8 mouse cellular contexts compared by ENCODE assay signal in the genomic region with DNA sequence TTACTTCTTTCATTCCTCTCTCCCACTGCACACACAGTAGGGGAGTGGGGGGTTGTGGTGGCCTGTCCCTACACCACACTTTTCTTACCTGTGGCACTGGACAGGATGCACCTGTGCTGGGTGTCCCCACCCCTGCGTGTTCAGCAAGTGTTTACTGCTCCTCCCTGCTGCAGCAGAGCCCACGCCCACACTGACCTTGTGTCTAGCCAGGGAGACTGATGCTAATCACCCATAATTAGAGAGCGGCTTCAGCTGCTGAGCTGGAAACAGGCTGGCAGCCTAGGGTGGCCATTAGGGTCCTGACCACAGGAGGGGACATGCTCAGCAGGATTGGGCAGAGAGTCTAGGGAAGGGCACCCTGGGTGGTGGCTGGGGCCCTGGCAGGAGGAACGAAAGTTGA. TPM values are rescaled to one million over a fixed set of nuclear protein-coding genes. Genes with fewer than 3 reads are reported as not detected.
DNase-seq lines count a peak whose midpoint lies in the region; ATAC-seq and TF ChIP-seq lines count a peak whose summit lies in the region.

No protein-coding gene starts in this region.

- H3K36me3 ChIP-seq in lung, postnatal 0 days (ENCODE audit: insufficient read depth, low read length), result no peaks in the 10 kb centered on the region; the same call in 1 of the 2 replicates

- no peak for DNase-seq in lung, postnatal 0 days (ENCODE audit: low spot score)
- no peak for DNase-seq in lung, postnatal 10 days
- DNase-seq in induced T-regulatory cell, adult 2 months (ENCODE audit: low read depth), result peak; percentile 67
- peak; percentile 33 for DNase-seq in naive thymus-derived CD4-positive, alpha-beta T cell, adult 2 months (ENCODE audit: low read depth)
- no peak for DNase-seq in embryo, embryonic 10 days (ENCODE audit: low spot score)
- DNase-seq in right cerebral cortex, postnatal 25 days, result no peak

- no peaks in the 10 kb centered on the region for H3K27me3 ChIP-seq in lung, postnatal 0 days (replicated peaks; ENCODE audit: insufficient read depth, low read length)

- H3K27ac ChIP-seq in lung, postnatal 0 days (ENCODE audit: low read length), result peak overlapping the region; percentile 96
- H3K27ac ChIP-seq in bone marrow macrophage, adult 2 months (ENCODE audit: insufficient read depth, low read depth, low read length), result peak overlapping the region; percentile 88

- no peak overlapping the region for H3K4me3 ChIP-seq in lung, postnatal 0 days (ENCODE audit: low read depth, low read length)
- H3K4me3 ChIP-seq in bone marrow macrophage, adult 2 months (ENCODE audit: insufficient read depth, low read length), result no peak overlapping the region

- WGBS in lung, postnatal 0 days, result 78% methylated on average over 4 of the region's 4 CpGs

- TF ChIP-seq CTCF in lung, postnatal 0 days (IDR thresholded peaks at IDR 0.05), result no peak
- no peak for TF ChIP-seq CTCF in bone marrow macrophage, adult 2 months (IDR thresholded peaks at IDR 0.05; ENCODE audit: low read depth, low read length)

- no peak overlapping the region for H3K4me2 ChIP-seq in lung, postnatal 0 days (replicated peaks; ENCODE audit: low read depth, low read length)

- H3K9ac ChIP-seq in lung, postnatal 0 days (replicated peaks; ENCODE audit: low read depth), result no peak overlapping the region

- ATAC-seq in lung, postnatal 0 days, result no peak
- no peak for ATAC-seq in megakaryocyte-erythroid progenitor cell, adult 5-6 weeks (replicated peaks; ENCODE audit: low FRiP score, low TSS enrichment, poor library complexity, severe bottlenecking)

- TF ChIP-seq EP300 in lung, postnatal 0 days (IDR thresholded peaks at IDR 0.05), result no peak

- no peaks in the 10 kb centered on the region for H3K9me3 ChIP-seq in lung, postnatal 0 days (ENCODE audit: low read length)

- H3K4me1 ChIP-seq in lung, postnatal 0 days (ENCODE audit: insufficient read depth, low read depth, low read length), result peaks cover 20% of the 10 kb centered on the region
- peaks cover 33% of the 10 kb centered on the region for H3K4me1 ChIP-seq in bone marrow macrophage, adult 2 months (ENCODE audit: control insufficient read depth, insufficient read depth, low read length)

- no peak for TF ChIP-seq POLR2A in bone marrow macrophage, adult 2 months (IDR thresholded peaks at IDR 0.05; ENCODE audit: borderline replicate concordance, low read depth, low read length)

RNA-seq across cellular contexts. Expression of gene Lsm4, which starts 1.7 kb away (rescaled TPM):
- 95.9 and 104 TPM in 2 replicates for polyA plus RNA-seq in lung, postnatal 0 days (2015; fragmentation: Nextera tagmentation; extraction: Ambion mirVana)
- polyA plus RNA-seq in bone marrow macrophage, adult 2 months (2012; ENCODE audit: insufficient read depth, insufficient read length, missing spikeins), result 62.3 and 65.9 TPM in 2 replicates
- total RNA-seq in megakaryocyte-erythroid progenitor cell, adult 5-6 weeks (2014; fragmentation: Nextera tagmentation), result 286 and 287 TPM in 2 replicates
- 240 and 290 TPM in 2 replicates for total RNA-seq in megakaryocyte-erythroid progenitor cell, adult 5-6 weeks (2017)

RNA-seq across cellular contexts. Expression of gene Pgpep1, which starts 14.5 kb away (rescaled TPM):
- 32.9 and 34.4 TPM in 2 replicates for polyA plus RNA-seq in lung, postnatal 0 days (2015; fragmentation: Nextera tagmentation; extraction: Ambion mirVana)
- polyA plus RNA-seq in bone marrow macrophage, adult 2 months (2012; ENCODE audit: insufficient read depth, insufficient read length, missing spikeins), result 33.0 and 35.2 TPM in 2 replicates
- total RNA-seq in megakaryocyte-erythroid progenitor cell, adult 5-6 weeks (2014; fragmentation: Nextera tagmentation), result 6.3 and 8.8 TPM in 2 replicates
- 4.6 and 5.1 TPM in 2 replicates for total RNA-seq in megakaryocyte-erythroid progenitor cell, adult 5-6 weeks (2017)

RNA-seq across cellular contexts. Expression of gene Jund, which starts 24.0 kb away (rescaled TPM):
- polyA plus RNA-seq in lung, postnatal 0 days (2015; fragmentation: Nextera tagmentation; extraction: Ambion mirVana), result 107 and 109 TPM in 2 replicates
- polyA plus RNA-seq in bone marrow macrophage, adult 2 months (2012; ENCODE audit: insufficient read depth, insufficient read length, missing spikeins), result 102 and 111 TPM in 2 replicates
- 18.8 and 34.4 TPM in 2 replicates for total RNA-seq in megakaryocyte-erythroid progenitor cell, adult 5-6 weeks (2014; fragmentation: Nextera tagmentation)
- 44.8 and 48.7 TPM in 2 replicates for total RNA-seq in megakaryocyte-erythroid progenitor cell, adult 5-6 weeks (2017)

RNA-seq across cellular contexts. Expression of gene Iqcn, which starts 28.5 kb away (rescaled TPM):
- polyA plus RNA-seq in lung, postnatal 0 days (2015; fragmentation: Nextera tagmentation; extraction: Ambion mirVana), result 0.04 and 0.07 TPM in 2 replicates
- polyA plus RNA-seq in bone marrow macrophage, adult 2 months (2012; ENCODE audit: insufficient read depth, insufficient read length, missing spikeins), result not detected in 2 replicates
- total RNA-seq in megakaryocyte-erythroid progenitor cell, adult 5-6 weeks (2014; fragmentation: Nextera tagmentation), result not detected in 2 replicates
- not detected in 2 replicates for total RNA-seq in megakaryocyte-erythroid progenitor cell, adult 5-6 weeks (2017)

RNA-seq across cellular contexts. Expression of gene Gdf15, which starts 42.5 kb away (rescaled TPM):
- polyA plus RNA-seq in lung, postnatal 0 days (2015; fragmentation: Nextera tagmentation; extraction: Ambion mirVana), result 1.3 and 2.3 TPM in 2 replicates
- 3.3 and 4.9 TPM in 2 replicates for polyA plus RNA-seq in bone marrow macrophage, adult 2 months (2012; ENCODE audit: insufficient read depth, insufficient read length, missing spikeins)
- total RNA-seq in megakaryocyte-erythroid progenitor cell, adult 5-6 weeks (2014; fragmentation: Nextera tagmentation), result not detected in 2 replicates
- total RNA-seq in megakaryocyte-erythroid progenitor cell, adult 5-6 weeks (2017), result not detected in 2 replicates

Comparison
In these comparisons a context has a peak if more than half of its experiments do, and no peak if none do; other contexts are left out.
1. DNase-seq: peak in induced T-regulatory cell, adult 2 months (single experiment) and naive thymus-derived CD4-positive, alpha-beta T cell, adult 2 months (single experiment); none in lung, postnatal 0 days (single experiment), lung, postnatal 10 days (single experiment), embryo, embryonic 10 days (single experiment) and right cerebral cortex, postnatal 25 days (single experiment).